Mouse (Mus musculus) kidney, adult 2 months (tissue): ENCODE measurements around the gene Sertad4.

Experiments
- CTCF ChIP-seq: fragments of 200-500 bp; conservative IDR thresholded peaks from 2 replicates; pipeline ENCODE4 v1.5.1; 2011; ENCODE audit warnings: low read depth, mild to moderate bottlenecking, control low read depth, low read length, moderate library complexity, mixed read lengths; ENCODE audit not compliant: insufficient read depth, insufficient read length
- POLR2A ChIP-seq: fragments of 200-500 bp; IDR thresholded peaks from one replicate; pipeline ENCODE4 v1.6.1; 2011; ENCODE audit warnings: low read depth, low read length, control low read depth

DNA sequence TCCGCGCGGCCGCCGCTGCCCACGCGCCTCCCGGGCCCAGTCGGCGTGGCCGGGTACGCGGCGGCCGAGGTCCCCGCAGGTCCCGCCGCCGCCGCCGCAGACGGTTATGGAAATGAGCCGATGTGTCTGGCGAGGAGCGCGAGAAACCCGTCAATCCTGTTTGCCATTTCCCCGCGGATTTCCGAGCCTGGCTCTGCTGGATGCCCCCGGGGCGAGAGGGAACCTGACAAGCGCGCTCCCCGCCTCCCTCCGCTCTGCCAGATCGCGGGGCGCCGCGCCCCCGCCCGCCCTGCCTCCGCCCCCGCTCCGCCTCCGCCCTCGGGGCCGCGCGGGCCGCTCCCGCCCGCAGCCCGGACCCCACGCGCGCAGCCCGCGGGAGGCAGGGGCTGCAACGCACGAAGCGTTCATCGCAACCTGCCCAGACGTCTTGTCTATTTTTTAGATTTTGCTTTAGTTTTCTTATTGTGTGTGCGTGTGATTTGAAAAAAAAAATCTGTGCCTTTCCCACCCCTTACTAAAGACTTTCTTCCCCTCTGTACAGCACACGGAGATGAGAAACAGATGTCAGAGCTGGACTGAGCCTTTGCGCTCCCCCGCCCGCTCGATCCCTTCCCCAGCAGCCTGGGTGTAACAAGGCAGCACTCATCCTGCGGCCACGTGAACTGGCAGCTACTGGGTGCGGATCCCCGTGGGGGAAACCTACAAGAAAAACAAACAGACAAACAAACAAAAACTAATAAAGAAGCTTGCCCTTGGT lies at the start of gene Sertad4:
- no peak for TF ChIP-seq CTCF
- no peak for TF ChIP-seq POLR2A
